Mouse (Mus musculus): Measurements from ENCODE around the gene Anks3. TPM values are rescaled to one million over a fixed set of nuclear protein-coding genes. Genes with fewer than 3 reads are reported as not detected.

Anks3 gene
- 60.3 and 66.5 TPM in 2 replicates for polyA plus RNA-seq (2016; fragmentation: Nextera tagmentation; extraction: Ambion mirVana)

DNA sequence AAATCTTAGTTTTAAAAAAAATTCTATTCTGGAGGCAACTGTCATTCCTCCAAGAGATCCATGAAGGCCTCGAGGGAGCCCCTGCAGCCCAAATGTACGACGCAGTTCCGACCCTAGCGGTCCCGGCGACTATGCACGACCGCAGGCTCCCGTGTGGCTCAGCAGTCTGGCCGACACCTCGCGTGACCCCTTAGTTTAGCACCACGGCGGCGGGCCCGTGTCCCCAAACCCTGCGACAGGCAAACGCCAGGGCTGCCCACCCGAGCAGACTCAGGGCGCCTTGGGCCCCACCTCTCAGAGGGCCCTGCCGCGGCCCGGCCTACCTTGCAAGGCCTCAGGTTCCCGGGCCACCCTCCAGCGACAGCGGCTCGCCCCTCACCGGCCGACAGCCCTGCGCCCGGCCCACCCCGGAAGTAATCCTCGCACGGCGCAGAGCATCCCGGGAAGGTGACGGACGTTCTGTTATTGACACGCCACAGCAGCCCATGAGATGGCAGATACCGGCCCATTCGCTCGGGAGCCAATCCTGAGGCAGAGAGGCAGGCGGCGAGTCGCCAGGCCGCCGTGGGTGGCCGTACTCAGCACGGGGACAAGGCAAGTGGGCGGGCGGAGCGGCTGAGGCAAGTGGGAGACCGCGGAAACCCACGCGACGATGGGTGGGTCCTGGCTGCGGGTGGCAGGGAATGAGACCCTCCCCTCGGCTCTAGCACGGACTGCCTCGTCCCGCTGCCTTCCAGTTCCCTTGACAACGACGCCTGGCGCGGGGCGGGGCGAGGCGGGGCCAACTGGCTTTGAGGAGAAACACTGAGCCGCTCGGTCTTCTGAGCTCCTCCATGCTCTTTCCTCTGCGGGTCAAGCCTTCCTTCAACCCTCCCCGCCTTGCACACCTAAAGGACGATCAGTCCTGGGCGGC is at the start of gene Anks3:
Anks3 (minus strand) TSS at position 409 of the 913 bp plus-strand sequence.
- WGBS, result under 1% methylated on average over 76 of the region's 76 CpGs

DNA sequence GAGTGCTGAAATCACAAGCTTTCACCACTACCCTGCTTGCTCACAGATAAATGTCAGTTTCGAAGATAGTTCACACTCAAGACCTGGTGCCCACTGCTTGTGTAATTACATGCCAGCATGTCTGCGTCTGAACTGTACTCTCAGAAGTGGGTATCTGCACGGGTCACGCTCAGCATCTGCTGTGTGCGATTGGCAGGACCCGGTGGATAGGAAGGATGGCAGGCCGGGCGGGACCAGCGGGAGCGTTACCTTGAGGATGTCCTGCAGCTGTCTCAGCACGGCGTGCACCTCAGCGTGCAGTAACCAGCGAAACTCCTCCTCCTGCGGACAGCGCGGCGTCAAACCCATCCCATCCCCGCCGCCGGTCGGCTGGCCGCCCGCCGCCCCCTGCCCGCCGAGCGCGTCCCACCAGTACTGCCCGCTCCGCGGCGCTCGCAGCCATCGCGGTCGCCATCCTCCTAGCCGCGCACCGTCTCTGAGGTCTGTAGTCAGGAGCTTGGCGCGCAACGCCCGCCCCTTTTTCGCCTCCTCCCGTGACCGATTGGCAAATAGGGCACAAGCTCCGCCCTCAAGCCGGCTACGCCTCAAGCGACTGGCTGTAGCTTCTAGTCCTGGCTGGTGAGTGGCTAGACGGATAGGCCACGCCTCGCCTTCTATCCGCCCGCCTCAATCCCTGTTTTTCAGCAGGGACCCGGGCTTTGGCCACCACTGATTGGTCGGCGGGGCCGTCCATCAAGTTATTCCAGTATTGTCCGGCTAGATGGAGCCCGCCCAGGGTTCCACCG is 49.2 kb upstream of the Anks3 start, which contains the start of gene Rogdi:
Rogdi (minus strand) TSS at position 500 of the 785 bp plus-strand sequence.
- H3K36me3 ChIP-seq, result peaks cover 51% of the 10 kb centered on the region
- 1% methylated on average over 62 of the region's 63 CpGs for WGBS

More for the DNA sequence above, at the start of gene Anks3:
- Histone ChIP-seq H3K4me2 (replicated peaks) (peak within 1 kb of the TSS; percentile 84), H3K4me3 (peak within 1 kb of the TSS; percentile 88), H3K9me3 (no peaks in the 10 kb centered on the region), H3K27me3 (replicated peaks) (no peaks in the 10 kb centered on the region), H3K36me3 (peaks cover 12% of the 10 kb centered on the region), H3K4me1 (peaks cover 17% of the 10 kb centered on the region), H3K27ac (peak within 1 kb of the TSS; percentile 50), H3K9ac (peak within 1 kb of the TSS; percentile 87)
- peak; percentile 98 for ATAC-seq (ENCODE audit: low FRiP score, low read depth)

DNA sequence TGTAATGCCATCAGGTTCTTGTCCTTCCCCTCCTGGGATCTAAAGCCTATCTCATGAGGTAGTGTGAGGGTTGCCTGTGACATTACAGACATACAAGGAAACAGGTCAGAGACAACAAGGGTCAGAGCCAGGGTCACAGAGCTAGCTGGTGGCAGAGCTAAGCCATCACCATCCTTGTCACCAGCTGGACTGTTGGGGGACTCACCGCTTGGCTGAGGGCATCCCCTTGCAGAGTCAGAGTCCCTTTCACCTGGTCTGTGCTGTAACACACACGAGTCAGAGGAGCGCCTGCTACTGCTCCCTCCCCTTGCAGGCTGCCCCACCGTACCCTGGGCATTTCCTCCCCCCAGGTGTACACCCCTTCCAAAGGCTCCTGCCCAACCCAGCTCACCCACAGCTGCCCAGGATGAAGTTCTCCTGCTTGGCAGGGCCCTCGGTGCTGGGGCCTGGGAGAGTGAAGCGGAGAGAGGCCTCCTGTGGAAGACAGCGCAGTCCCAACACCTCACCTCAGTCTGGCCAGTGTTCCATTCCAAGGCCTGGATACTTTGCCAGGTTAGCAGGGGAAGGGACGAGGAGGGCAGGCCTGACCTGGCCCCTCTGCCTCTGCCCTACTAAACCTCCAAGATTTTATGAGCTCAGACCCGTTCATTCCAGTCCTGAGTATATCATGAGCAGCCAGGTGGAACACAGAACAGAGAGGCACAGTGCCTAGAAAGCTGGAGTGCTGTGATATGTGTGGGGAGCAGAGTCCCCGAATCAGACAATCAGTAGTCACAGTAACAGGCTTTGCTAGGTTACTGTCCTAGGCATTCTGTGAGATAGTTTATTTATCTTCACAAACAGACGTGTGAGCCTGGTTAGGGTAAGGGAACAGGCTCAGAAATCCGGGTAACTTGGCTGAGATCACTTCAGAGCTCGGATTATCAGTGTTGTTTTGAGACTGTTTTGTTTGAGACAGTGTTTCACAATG is 48.3 kb upstream of the Anks3 start:
- Histone ChIP-seq H3K27ac (no peak overlapping the region; the same call in 1 of the 2 replicates), H3K36me3 (peaks cover 42% of the 10 kb centered on the region), H3K4me3 (peak overlapping the region; percentile 45), H3K27me3 (replicated peaks) (no peaks in the 10 kb centered on the region), H3K9me3 (no peaks in the 10 kb centered on the region), H3K9ac (peak overlapping the region; percentile 59), H3K4me1 (peaks cover 14% of the 10 kb centered on the region), H3K4me2 (replicated peaks) (peak overlapping the region; percentile 78)
- 55% methylated on average over 13 of the region's 13 CpGs for WGBS
- no peak for ATAC-seq (ENCODE audit: low FRiP score, low read depth)

More for the DNA sequence above, 49.2 kb upstream of the Anks3 start, which contains the start of gene Rogdi:
- Histone ChIP-seq H3K4me3 (peak within 1 kb of the TSS; percentile 45), H3K4me1 (peaks cover 14% of the 10 kb centered on the region), H3K4me2 (replicated peaks) (peak within 1 kb of the TSS; percentile 78), H3K9me3 (no peaks in the 10 kb centered on the region), H3K9ac (peak within 1 kb of the TSS; percentile 59), H3K27me3 (replicated peaks) (no peaks in the 10 kb centered on the region), H3K27ac (no peak within 1 kb of the TSS; the same call in 1 of the 2 replicates)
- peak; percentile 98 for ATAC-seq (ENCODE audit: low FRiP score, low read depth)

DNA sequence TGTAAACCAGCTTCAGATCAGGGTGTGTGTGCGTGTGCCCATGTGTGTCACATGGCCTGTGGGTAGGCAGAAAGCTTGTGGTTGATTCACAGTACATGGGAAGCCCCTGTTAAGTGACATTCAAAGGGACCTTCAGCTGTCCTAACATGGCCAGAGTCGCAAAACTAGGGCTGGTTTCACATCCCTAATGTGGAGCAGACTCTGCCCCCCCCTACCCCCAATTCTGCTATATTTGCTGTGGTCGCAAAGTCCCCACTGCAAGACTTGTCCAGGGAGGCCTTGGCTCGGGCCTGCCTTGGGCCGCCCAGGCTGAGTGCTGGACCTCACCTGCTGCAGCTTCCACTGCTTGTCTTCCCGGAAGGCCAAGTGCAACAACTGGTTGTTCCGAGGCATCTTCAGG is 47.3 kb upstream of the Anks3 start:
- Histone ChIP-seq H3K27me3 (replicated peaks) (no peaks in the 10 kb centered on the region), H3K36me3 (peaks cover 32% of the 10 kb centered on the region), H3K27ac (no peak overlapping the region), H3K4me2 (replicated peaks) (no peak overlapping the region), H3K9ac (no peak overlapping the region), H3K4me3 (no peak overlapping the region), H3K9me3 (no peaks in the 10 kb centered on the region), H3K4me1 (peaks cover 14% of the 10 kb centered on the region)
- no peak for ATAC-seq (ENCODE audit: low FRiP score, low read depth)
- 91% methylated on average over 7 of the region's 7 CpGs for WGBS

DNA sequence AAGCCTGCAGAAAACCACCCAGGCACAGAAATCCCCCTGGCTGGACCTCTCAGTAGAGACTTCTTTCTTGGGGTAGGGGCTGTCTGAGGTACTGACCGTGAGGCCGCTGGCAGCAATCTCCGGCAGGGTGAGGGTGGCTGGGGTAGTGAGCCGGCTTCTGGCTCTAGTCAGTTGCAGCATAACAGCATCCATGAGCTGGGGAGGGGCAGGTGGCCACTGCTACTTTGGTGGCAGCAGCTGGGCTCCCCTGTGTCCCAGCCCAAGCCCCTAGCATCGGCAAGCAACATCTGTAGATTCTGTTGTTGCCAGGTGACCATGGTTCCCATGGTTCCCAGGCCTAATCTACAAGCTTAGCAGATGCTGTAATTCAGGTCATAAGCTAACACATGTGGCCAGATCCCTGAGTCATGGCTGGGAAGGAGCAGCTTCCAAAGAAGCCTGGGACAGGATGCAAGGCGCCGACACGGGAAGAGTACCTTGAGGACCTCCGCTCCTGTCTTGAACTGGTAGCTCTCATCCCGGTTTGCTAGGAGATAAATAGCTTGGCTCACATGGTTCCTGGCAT is 46.4 kb upstream of the Anks3 start:
- Histone ChIP-seq H3K4me1 (peaks cover 14% of the 10 kb centered on the region), H3K9ac (no peak overlapping the region), H3K9me3 (no peaks in the 10 kb centered on the region), H3K4me2 (replicated peaks) (no peak overlapping the region), H3K36me3 (peaks cover 23% of the 10 kb centered on the region), H3K27ac (no peak overlapping the region), H3K27me3 (replicated peaks) (no peaks in the 10 kb centered on the region), H3K4me3 (no peak overlapping the region)
- WGBS, result 90% methylated on average over 10 of the region's 10 CpGs
- no peak for ATAC-seq (ENCODE audit: low FRiP score, low read depth)

DNA sequence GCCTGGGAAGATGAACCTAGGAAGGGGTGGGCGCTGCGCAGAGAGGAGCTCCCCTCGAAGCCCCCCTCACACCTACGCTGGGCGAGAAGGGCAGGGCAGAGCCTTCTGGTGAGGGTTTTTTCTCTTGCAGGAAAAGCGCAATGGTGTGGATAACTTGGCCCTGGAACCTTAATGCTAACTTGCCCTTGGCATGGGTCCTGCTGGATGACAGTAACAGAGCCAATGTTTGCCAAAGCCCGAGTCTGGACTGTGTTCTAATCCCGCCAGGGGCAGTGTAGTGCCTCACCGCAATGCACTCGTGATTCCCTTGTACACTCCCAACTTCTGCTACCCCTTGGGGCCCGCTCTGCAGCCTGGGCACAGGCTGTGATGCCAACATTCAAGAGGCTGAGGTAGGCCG is 44.1 kb upstream of the Anks3 start:
- H3K27me3 ChIP-seq (replicated peaks), result no peaks in the 10 kb centered on the region
- no peak overlapping the region for H3K27ac ChIP-seq
- no peak for ATAC-seq (ENCODE audit: low FRiP score, low read depth)

DNA sequence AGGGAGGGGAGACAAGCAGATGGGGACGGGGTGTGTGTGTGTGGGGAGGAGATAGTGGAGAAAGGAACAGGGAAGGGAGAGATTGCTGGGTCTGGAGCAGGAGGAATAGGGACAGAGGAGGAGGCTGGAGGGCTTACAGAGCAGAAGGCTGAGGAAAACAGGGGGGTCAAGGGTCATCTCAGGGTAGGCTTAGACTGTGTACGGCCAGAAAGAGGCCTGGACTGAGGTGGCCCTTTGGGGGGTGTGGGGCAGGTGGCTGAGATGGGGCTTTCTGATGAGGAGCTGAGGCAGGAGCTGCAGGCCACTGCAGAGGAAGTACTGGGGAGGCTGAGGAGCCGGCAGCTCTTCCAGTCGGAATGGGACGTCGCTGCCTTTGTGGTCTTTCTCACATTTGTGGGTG is 43.5 kb upstream of the Anks3 start:
- Histone ChIP-seq H3K27me3 (replicated peaks) (no peaks in the 10 kb centered on the region), H3K4me2 (replicated peaks) (no peak overlapping the region), H3K9me3 (no peaks in the 10 kb centered on the region), H3K9ac (no peak overlapping the region), H3K36me3 (peaks cover 12% of the 10 kb centered on the region), H3K4me3 (no peak overlapping the region), H3K27ac (no peak overlapping the region), H3K4me1 (peaks cover 8% of the 10 kb centered on the region)
- 50% methylated on average over 6 of the region's 6 CpGs for WGBS
- ATAC-seq (ENCODE audit: low FRiP score, low read depth), result no peak

More for the DNA sequence above, 44.1 kb upstream of the Anks3 start:
- no peak overlapping the region for H3K9ac ChIP-seq
- peaks cover 12% of the 10 kb centered on the region for H3K36me3 ChIP-seq
- H3K4me2 ChIP-seq (replicated peaks), result no peak overlapping the region
- no peaks in the 10 kb centered on the region for H3K9me3 ChIP-seq
- 86% methylated on average over 12 of the region's 12 CpGs for WGBS
- peaks cover 14% of the 10 kb centered on the region for H3K4me1 ChIP-seq
- no peak overlapping the region for H3K4me3 ChIP-seq

DNA sequence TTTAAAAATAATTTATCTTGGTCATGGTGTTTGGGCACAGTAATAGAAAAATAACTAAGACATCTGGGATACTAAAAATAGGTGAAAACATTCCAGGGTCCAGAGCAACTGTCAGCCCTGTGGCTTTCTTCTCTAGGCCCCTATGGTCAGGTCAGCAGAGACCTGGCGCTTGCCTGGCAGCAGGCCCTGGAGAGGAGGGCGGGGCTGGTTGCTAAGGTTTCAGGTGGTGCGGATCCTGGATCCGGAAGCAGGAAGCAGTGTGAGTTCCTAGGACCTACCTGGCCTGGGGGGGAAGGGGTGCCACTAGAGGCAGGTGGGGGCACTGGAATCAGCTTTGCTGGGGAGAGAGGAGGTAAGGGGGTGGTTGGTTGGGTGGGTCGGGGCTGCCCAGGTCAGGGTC is 43.1 kb upstream of the Anks3 start, which contains the start of gene Smim22:
Smim22 (plus strand) TSS at position 222 of the 400 bp plus-strand sequence.
- Histone ChIP-seq H3K9ac (no peak within 1 kb of the TSS), H3K27me3 (replicated peaks) (no peaks in the 10 kb centered on the region), H3K4me1 (peaks cover 4% of the 10 kb centered on the region), H3K4me3 (no peak within 1 kb of the TSS), H3K9me3 (no peaks in the 10 kb centered on the region), H3K27ac (no peak within 1 kb of the TSS), H3K36me3 (peaks cover 12% of the 10 kb centered on the region), H3K4me2 (replicated peaks) (no peak within 1 kb of the TSS)
- 53% methylated on average over 5 of the region's 5 CpGs for WGBS
- no peak for ATAC-seq (ENCODE audit: low FRiP score, low read depth)

DNA sequence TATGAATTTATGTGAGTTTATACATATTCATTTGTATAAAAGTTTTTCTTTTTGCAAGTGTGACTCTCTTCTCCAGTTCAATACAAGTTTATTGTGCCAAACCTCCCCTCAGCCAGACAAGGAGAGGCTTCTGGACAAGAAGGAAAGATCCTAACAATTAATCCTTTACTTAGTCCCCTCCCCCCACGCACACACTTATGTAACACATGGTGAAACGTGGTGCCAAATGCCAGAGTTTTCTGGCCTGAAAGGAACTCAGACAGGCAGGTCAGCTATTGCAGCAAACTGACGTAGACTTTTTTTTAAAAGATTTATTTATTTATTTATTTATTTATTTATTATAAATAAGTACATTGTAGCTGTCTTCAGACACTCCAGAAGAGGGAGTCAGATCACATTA is 36.6 kb upstream of the Anks3 start:
- Histone ChIP-seq H3K4me1 (no peaks in the 10 kb centered on the region), H3K27ac (no peak overlapping the region)
- 71% methylated on average over 3 of the region's 3 CpGs for WGBS

DNA sequence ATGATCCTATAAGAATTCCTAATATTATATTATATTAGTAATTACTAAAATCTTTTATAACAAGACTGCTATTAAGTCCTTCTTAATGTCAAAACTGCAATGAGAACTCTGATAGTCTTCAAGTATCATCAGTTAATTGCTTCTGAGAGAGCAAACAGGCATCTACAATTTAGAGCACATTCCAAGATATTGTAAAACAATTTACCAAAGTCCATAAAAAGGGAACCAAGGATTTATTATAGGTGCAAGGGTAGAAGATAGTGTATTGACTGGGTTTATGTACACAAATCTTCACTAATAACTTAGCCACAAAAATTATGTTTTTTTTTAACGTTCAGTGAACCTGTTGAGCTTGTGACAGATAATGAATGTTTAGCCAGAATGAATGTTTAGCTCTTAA is 35.0 kb upstream of the Anks3 start:
- no peak overlapping the region for H3K9ac ChIP-seq
- no peaks in the 10 kb centered on the region for H3K4me1 ChIP-seq
- no peak overlapping the region for H3K4me3 ChIP-seq
- no peaks in the 10 kb centered on the region for H3K9me3 ChIP-seq
- ATAC-seq (ENCODE audit: low FRiP score, low read depth), result no peak
- no peaks in the 10 kb centered on the region for H3K36me3 ChIP-seq
- H3K27me3 ChIP-seq (replicated peaks), result no peaks in the 10 kb centered on the region
- 71% methylated on average over 1 of the region's 1 CpGs for WGBS
- H3K27ac ChIP-seq, result no peak overlapping the region
- no peak overlapping the region for H3K4me2 ChIP-seq (replicated peaks)

More for the DNA sequence above, 36.6 kb upstream of the Anks3 start:
- H3K4me2 ChIP-seq (replicated peaks), result no peak overlapping the region
- H3K9ac ChIP-seq, result no peak overlapping the region
- H3K27me3 ChIP-seq (replicated peaks), result no peaks in the 10 kb centered on the region
- H3K4me3 ChIP-seq, result no peak overlapping the region
- no peaks in the 10 kb centered on the region for H3K36me3 ChIP-seq
- no peaks in the 10 kb centered on the region for H3K9me3 ChIP-seq
- no peak for ATAC-seq (ENCODE audit: low FRiP score, low read depth)

DNA sequence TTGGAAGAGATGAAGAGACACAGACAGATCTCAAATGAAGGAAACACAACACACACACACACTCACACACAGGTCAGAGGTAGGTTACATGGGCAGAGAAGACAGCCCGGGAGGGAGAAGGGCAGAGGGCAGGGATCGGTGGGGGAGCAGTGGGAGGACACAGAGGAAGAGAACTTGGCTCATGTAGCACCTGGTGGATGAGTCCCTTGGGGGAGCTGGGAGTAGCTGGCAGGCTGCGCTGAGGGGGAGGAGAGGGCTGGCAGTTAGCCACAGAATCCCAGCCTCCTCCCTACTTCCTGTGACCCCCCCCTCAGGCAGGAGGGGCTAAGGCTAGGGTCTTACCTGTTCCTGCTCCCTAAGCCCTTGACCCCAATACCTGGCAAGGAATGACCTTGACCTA is 33.5 kb upstream of the Anks3 start, which contains the start of gene Sept12:
Sept12 (minus strand) TSS at position 300 of the 400 bp plus-strand sequence.
- H3K9ac ChIP-seq, result no peak within 1 kb of the TSS
- no peaks in the 10 kb centered on the region for H3K4me1 ChIP-seq
- H3K27me3 ChIP-seq (replicated peaks), result no peaks in the 10 kb centered on the region
- no peaks in the 10 kb centered on the region for H3K9me3 ChIP-seq
- H3K4me3 ChIP-seq, result no peak within 1 kb of the TSS
- no peak for ATAC-seq (ENCODE audit: low FRiP score, low read depth)
- H3K36me3 ChIP-seq, result no peaks in the 10 kb centered on the region
- no peak within 1 kb of the TSS for H3K4me2 ChIP-seq (replicated peaks)
- WGBS, result 65% methylated on average over 3 of the region's 3 CpGs
- no peak within 1 kb of the TSS for H3K27ac ChIP-seq
